Mouse (Mus musculus) limb, embryonic 14.5 days (tissue): Measurements from ENCODE around the gene Tfam. TPM values are rescaled to one million over a fixed set of nuclear protein-coding genes. Genes with fewer than 3 reads are reported as not detected.

Experiments used
- ATAC-seq: fragments of 200-750 bp; cut with Nextera tagmentation; 2 replicates; pipeline ENCODE4 v1.8.0; 2017; ENCODE audit warnings: low read depth, moderate number of reproducible peaks, moderate TSS enrichment; ENCODE audit not compliant: low FRiP score
- DNase-seq: peaks from one replicate; pipeline ENCODE4 v3.0.0-alpha.2; 2015; ENCODE audit warnings: low spot score
- H3K27ac ChIP-seq: fragments of 300-500 bp; sonication (generic); replicated peaks from 2 replicates; pipeline ENCODE4 v1.5.1; 2014; ENCODE audit warnings: low read depth, mild to moderate bottlenecking, low read length, moderate library complexity, mixed read lengths
- H3K27me3 ChIP-seq: fragments of 300-500 bp; sonication (generic); 2 replicates; pipeline ENCODE4 v1.6.1; 2014; ENCODE audit warnings: low read length, mixed read lengths; ENCODE audit not compliant: control insufficient read depth, insufficient read depth
- H3K36me3 ChIP-seq: fragments of 300-500 bp; sonication (generic); 2 replicates; pipeline ENCODE4 v1.6.1; 2014; ENCODE audit warnings: mild to moderate bottlenecking, low read length, moderate library complexity, mixed read lengths; ENCODE audit not compliant: control insufficient read depth, insufficient read depth
- H3K4me1 ChIP-seq: fragments of 300-500 bp; sonication (generic); 2 replicates; pipeline ENCODE4 v1.6.1; 2014; ENCODE audit warnings: antibody characterized with exemption, low read length, mixed read lengths; ENCODE audit not compliant: control insufficient read depth, insufficient read depth
- H3K4me2 ChIP-seq: fragments of 300-500 bp; sonication (generic); replicated peaks from 2 replicates; pipeline ENCODE4 v1.6.1; 2014; ENCODE audit warnings: low read depth, mild to moderate bottlenecking, low read length, moderate library complexity; ENCODE audit not compliant: severe bottlenecking
- H3K4me3 ChIP-seq: fragments of 300-500 bp; sonication (generic); replicated peaks from 2 replicates; pipeline ENCODE4 v1.5.1; 2014; ENCODE audit warnings: low read length
- H3K9ac ChIP-seq: fragments of 300-500 bp; sonication (generic); 2 replicates; pipeline ENCODE4 v1.6.1; 2014; ENCODE audit warnings: mild to moderate bottlenecking, low read depth, low read length, moderate library complexity; ENCODE audit not compliant: severe bottlenecking
- H3K9me3 ChIP-seq: fragments of 300-500 bp; sonication (generic); 2 replicates; pipeline ENCODE4 v1.6.1; 2016; ENCODE audit warnings: low read length; ENCODE audit not compliant: control insufficient read depth
- POLR2A ChIP-seq: fragments of 200-500 bp; IDR thresholded peaks from 2 replicates; pipeline ENCODE4 v1.8.0; 2012; ENCODE audit warnings: inconsistent platforms, mild to moderate bottlenecking, moderate library complexity, borderline replicate concordance; ENCODE audit not compliant: insufficient read depth, insufficient read length; ENCODE audit errors: extremely low read depth
- WGBS: fragments of 180-500 bp; shearing (Covaris S2); extraction: QIAGEN DNeasy Blood & Tissue Kit; methylation state at CpG from one replicate; pipeline ENCODE4 v1.1.7; 2014; 5-methylcytosine and 5-hydroxymethylcytosine counted together
- polyA plus RNA-seq, 2 experiments: library from polyadenylated mRNA; depleted of rRNA in 1 of 2; stranded (reverse) in 1 of 2; unstranded in 1 of 2; fragments of >200 nt; fragmentation: Nextera tagmentation in 1 of 2; extraction: Ambion mirVana in 1 of 2; gene quantifications; 2 replicates each; pipeline versions ENCODE4 v1.2.1 to v1.2.3; 2012 to 2014

Tfam gene
- polyA plus RNA-seq, 2 experiments: 28.4 to 58.7 TPM

GRCm38 (mm10) chr10:71253147-71253546, 15.1 kb upstream of the Tfam start:
- H3K27me3 ChIP-seq: no peaks in the 10 kb centered on the region
- H3K4me2 ChIP-seq: no peak overlapping the region
- 37% methylated on average over 4 of the region's 4 CpGs for WGBS
- H3K9ac ChIP-seq: no peak overlapping the region
- DNase-seq (no peak), ATAC-seq (peak; percentile 64)
- no peak for TF ChIP-seq POLR2A
- no peak overlapping the region for H3K27ac ChIP-seq
- H3K4me3 ChIP-seq: no peak overlapping the region
- H3K9me3 ChIP-seq: no peaks in the 10 kb centered on the region
- no peaks in the 10 kb centered on the region for H3K4me1 ChIP-seq
- peaks cover 27% of the 10 kb centered on the region for H3K36me3 ChIP-seq

- H3K9ac ChIP-seq: no peak overlapping the region
Measured at GRCm38 (mm10) chr10:71252421-71252820, 14.3 kb upstream of the Tfam start.

GRCm38 (mm10) chr10:71251846-71252245, 13.8 kb upstream of the Tfam start:
- no peak for TF ChIP-seq POLR2A
- Histone ChIP-seq H3K27me3 (no peaks in the 10 kb centered on the region), H3K27ac (no peak overlapping the region), H3K36me3 (peaks cover 19% of the 10 kb centered on the region), H3K4me2 (no peak overlapping the region), H3K9me3 (no peaks in the 10 kb centered on the region), H3K4me1 (no peaks in the 10 kb centered on the region), H3K4me3 (no peak overlapping the region), H3K9ac (no peak overlapping the region)
- no peak for ATAC-seq
- 76% methylated on average over 5 of the region's 5 CpGs for WGBS
- DNase-seq: no peak

More at GRCm38 (mm10) chr10:71252421-71252820, 14.3 kb upstream of the Tfam start:
- H3K27ac ChIP-seq: no peak overlapping the region
- H3K4me1 ChIP-seq: no peaks in the 10 kb centered on the region
- no peaks in the 10 kb centered on the region for H3K9me3 ChIP-seq
- no peak for TF ChIP-seq POLR2A
- no peak overlapping the region for H3K4me2 ChIP-seq
- DNase-seq: no peak
- peaks cover 22% of the 10 kb centered on the region for H3K36me3 ChIP-seq
- ATAC-seq: no peak
- H3K4me3 ChIP-seq: no peak overlapping the region
- no peaks in the 10 kb centered on the region for H3K27me3 ChIP-seq
- 73% methylated on average over 5 of the region's 5 CpGs for WGBS

GRCm38 (mm10) chr10:71251256-71251655, 13.2 kb upstream of the Tfam start:
- DNase-seq: no peak
- Histone ChIP-seq H3K27me3 (no peaks in the 10 kb centered on the region), H3K4me1 (no peaks in the 10 kb centered on the region), H3K27ac (no peak overlapping the region), H3K9me3 (no peaks in the 10 kb centered on the region), H3K9ac (no peak overlapping the region), H3K4me2 (no peak overlapping the region), H3K4me3 (no peak overlapping the region), H3K36me3 (peaks cover 14% of the 10 kb centered on the region)
- ATAC-seq: no peak
- WGBS: 81% methylated on average over 5 of the region's 5 CpGs
- TF ChIP-seq POLR2A: no peak

- Histone ChIP-seq H3K4me2 (no peak overlapping the region), H3K4me1 (no peaks in the 10 kb centered on the region), H3K27ac (no peak overlapping the region), H3K36me3 (peaks cover 8% of the 10 kb centered on the region), H3K9me3 (no peaks in the 10 kb centered on the region), H3K4me3 (no peak overlapping the region), H3K27me3 (no peaks in the 10 kb centered on the region), H3K9ac (no peak overlapping the region)
- no peak for TF ChIP-seq POLR2A
- ATAC-seq (no peak), DNase-seq (no peak)
- 85% methylated on average over 17 of the region's 17 CpGs for WGBS
Measured at GRCm38 (mm10) chr10:71250472-71250871, 12.4 kb upstream of the Tfam start.
